Mouse (Mus musculus): ENCODE measurements around the gene Diaph3.

Gene Diaph3

DNA sequence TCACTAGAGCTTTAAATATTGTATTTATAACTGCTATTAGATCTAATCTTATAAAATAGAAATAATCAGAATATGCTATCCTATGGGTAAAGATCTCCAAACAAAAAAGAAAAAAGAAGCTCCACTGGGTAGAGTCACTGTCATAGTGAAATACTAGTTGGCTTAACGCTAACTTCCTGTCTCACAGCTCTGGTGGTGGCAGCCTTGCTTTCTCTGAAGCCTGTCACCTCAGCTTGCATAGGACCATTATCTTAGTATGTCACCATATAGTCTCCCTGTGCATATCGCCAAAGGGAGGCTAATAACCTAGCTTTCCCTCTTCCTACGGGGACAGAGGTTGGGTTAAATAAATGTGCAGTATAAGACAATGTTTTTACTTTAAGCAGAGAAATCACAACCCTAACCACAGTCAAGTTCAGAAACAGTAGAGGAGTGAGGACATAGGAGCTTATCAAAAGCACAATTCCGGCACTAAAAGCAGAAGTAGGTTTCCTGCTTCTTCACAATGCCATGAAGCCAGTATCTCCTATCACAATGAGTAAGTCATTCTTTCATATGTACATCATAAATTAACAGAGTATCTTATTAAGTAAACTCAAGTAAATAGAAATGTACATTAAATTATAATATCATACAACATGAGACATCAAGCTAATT lies 293.8 kb downstream of the Diaph3 start:
- no peak for DNase-seq (ENCODE audit: low read depth, low spot score)

DNA sequence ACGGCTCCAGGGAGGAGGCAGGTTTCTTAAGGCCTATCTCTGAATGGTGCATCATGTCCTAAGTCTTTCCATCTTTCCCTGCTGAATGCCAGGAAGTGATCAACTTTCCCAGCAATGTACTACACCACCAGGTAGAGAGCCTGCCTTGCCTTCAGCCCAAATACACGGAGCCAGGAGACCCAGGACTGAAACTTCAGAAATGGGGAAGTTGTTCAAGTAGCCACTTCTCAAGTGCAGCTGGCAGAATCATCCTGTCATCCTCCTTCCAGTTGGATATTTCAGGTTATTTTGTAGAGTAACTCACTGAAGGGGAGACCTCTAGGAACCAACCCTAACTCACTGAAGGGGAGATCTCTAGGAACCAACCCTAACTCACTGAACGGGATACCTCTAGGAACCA lies 297.0 kb downstream of the Diaph3 start:
- DNase-seq (ENCODE audit: low read depth, low spot score) = no peak

DNA sequence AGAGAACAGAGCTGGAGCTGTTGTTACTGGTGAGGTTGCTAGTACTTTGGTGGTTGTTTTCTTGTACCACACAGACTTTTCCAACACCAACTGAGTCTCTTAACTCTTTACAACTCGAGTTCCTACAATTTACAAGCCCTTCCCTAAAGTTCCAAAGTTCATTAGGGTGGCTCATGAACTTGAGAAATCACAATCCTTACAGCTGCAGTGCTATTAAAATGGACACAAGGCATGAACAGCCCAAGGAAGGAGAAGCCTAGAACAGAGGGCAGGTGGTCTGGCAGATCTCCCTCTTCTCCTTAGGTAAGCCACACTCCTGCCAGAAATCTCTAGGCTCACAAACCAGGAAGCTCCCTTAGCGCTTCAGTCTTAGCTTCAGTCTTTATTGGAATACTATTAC lies 303.4 kb downstream of the Diaph3 start:
- no peak for DNase-seq (ENCODE audit: low read depth, low spot score)

DNA sequence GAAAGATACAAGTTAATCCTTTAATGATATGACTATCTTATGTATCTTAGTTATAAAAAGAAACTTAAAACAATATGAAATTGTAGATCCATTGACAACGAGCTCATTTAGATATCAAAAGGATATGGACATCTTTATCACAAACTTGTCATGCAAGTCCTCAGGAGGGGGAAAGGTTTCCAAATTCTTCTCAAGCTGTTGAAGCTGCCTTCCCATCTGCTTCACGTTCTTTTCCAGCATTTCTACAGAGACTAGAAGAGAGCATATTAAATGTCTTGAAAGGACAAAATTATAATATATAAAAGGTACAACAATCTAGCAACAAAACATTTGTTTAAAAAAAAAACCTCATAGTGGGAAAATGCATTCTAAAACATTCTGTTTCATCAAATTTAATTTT lies 306.2 kb downstream of the Diaph3 start:
- no peak for DNase-seq (ENCODE audit: low read depth, low spot score)

DNA sequence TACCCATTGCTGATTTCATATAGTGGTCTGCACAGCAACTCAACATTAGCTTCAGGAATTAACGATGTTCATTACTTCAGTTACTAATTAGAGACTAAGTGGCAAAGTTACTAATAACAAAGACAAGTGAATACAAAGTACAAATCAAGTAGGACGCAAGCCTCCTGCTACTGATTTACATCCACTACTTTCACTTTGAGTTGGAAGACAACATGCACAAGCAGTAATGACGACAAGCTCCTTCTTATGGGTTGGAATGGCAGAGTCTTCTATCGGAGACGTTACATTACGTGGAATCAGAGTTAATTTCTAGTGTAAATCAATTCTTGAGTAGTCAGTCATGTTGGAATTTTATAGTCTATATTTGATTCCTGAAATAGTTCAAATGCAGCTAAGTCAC lies 306.8 kb downstream of the Diaph3 start:
- no peak for DNase-seq (ENCODE audit: low read depth, low spot score)

DNA sequence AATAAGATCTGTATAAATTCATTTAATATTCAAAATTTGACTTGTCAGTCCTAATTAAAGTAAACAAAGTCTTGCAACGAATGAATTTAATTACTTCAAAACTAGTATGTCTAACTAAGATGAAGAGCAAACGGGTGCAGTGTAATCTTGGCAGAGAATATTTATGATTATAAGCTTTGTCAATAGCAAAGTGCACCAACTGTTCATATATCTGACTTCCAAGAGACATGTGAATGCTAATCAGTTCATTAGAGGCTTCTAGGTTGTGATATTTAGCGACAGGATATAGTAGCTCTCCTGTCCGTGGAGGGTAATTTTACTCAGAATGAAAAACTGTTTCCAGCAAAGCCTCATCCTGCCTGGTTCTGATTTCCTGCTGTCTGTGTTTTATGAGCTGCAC lies 308.0 kb downstream of the Diaph3 start:
- DNase-seq (ENCODE audit: low read depth, low spot score) = no peak

DNA sequence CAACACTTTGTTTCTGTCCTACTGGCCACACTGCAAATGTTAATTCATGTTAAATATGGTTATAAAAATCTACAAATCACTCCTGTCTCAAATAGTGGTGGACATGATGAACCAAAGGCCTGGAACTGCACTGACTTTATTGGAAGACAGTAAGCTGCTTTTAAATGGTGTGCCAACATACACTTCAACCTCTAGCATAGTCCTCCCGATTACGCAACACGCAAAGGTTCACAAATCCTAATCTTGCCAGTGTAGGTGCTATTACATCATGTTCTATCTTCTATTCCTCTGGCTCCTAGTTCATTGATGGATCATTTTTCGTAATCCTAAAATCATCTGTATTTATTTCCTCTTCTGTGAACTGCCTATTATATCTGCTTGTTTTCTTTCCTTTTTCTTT lies 324.8 kb downstream of the Diaph3 start:
- no peak for DNase-seq (ENCODE audit: low read depth, low spot score)

DNA sequence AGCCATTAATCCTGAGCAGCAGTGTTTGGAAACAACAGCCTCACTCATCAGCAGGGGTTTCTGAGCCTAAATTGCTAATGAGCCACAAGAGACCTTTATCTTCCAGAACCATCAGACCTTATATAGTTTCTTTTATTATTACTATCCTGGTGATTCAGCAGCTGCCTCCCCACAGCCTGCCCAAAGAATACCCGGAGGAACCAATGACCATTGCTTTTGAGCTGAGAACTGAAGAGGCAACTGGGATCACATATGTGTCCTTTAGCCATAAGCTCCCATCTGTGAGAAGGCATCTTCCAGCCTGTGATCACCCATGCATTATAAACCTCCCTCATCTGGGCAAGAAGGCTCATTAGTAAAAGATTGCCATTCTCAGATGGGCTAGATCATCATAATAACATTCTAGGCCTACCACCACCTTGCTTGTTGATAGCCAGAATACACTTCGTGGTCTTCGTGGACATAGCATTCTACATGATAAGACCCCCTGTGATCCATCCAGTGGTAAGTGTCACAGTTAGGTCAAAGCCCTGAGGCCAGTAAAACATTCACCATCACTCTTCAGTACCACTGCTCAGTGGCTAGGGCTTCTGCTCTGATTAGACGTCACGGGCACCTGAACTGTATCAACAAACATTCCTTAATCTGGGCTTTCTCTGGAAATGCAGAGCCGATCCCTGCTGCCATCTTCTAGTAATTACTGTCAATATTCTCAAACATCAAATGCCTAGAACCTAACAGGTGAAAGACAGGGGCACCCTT lies 352.0 kb downstream of the Diaph3 start:
- no peak for DNase-seq (ENCODE audit: low read depth, low spot score)

DNA sequence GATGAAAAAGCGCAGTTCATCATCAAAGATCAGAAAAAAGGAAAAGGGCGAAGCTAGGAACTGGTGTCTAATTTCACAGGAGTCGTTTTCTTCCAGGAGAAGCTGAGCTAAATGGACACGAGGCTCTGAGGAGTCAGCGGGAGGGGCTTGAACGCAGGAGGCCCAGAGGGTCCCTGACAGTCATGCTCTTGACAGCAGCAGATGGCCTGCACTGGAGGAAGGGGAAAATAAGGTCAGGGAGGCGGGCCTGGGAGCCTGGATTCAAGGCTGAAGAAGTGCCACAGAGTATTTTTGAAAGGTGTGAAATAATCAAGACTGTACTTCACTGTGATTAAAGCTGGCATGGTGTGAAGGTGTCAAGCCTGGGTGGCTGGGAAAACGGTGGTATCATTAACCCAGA lies 354.2 kb downstream of the Diaph3 start:
- no peak for DNase-seq (ENCODE audit: low read depth, low spot score)

DNA sequence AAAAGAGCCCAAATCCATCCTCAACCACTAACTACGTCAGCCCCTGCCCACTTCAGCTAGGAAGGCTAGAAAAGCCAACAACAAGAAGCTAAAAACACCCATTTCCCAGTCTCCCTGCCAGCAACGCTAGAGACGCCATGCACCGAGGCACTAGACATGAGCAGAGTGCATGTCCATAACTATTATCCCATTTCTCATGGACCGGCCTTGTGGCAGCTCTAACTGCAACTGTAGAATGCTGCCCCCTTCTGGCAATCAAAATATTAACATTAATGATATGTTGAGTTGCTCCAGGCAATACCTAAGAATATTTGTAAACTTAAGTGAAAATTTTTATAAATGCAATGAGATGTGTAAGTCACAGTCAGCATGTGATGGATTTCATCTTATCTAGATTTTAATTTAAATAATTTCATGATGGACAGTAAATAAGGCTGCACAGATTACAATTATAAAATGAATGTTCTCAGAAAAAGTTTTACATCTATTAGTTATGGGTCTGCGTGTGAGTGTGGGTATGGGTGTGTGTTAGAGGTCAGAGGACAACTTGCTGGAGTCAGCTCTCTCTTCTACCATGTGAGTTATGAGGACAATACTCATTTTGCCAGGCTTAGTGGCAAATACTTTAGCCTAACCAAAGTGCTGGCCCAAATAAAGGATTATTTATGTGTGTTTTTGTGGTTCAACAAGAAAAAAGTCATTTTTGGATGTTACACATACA lies 359.3 kb downstream of the Diaph3 start:
- no peak for DNase-seq (ENCODE audit: low read depth, low spot score)

DNA sequence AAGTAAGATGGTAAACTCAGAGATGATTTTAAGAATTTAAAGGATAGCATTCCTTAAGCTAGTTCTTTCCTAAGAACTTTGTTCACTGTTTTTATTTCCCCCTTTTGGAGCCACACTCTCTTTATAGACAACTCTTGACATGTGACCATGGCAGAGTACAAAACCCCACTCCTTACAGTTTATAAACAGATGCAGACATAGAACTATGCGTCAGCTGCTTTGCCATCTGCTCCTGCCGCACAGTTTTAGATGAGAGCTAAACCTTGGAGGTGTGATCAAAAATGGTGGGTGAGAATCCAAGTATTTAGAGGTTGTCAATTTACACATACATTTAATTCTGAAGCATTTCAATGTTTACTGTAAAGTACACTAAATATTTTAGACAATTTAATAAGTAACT lies 367.7 kb downstream of the Diaph3 start:
- DNase-seq (ENCODE audit: low read depth, low spot score) = no peak

DNA sequence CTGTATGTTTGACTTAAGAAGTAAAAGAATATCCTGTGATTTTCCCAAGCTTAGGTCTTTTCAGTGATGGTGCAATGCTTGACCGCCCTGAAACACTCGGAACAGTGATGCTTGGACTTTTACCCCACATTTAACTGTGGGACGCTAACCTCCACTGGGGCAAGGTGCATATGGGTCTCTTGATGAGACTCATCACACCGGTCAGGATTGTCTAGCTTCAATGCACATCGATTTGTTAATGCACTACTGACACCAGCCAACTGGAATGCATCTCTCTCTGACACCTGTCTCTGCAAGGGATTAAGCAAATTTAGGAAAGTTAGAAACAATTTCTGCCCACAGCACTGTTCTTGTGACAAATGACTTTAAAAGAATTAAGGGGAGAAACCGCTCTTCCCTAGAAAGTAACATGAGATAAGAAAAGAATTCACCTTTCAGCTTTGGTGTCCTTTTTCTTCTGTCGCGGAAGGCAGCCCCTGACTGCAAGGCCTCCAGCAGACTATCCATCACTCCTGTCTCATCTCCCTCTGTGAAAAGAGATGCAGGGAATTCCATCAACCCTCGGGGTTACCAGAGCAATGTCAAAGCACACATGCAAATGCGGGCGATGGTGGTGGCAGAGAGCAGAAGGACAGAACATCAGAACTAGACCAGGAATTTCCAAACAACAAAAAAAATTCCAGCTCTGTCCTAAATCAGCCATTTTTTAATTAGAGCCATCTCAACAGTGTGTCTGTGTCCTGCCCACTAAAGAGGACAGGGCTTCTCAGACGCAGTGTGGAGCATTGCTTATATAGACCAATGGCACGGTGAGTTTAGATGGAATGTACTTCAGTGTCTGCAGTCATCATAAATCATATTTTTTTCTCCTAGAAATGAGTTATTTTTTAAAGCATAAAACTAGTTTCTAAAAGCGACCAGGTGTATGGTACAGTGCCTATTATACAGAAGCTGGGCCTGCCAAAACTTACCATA lies 368.6 kb downstream of the Diaph3 start:
- DNase-seq (ENCODE audit: low read depth, low spot score) = no peak

DNA sequence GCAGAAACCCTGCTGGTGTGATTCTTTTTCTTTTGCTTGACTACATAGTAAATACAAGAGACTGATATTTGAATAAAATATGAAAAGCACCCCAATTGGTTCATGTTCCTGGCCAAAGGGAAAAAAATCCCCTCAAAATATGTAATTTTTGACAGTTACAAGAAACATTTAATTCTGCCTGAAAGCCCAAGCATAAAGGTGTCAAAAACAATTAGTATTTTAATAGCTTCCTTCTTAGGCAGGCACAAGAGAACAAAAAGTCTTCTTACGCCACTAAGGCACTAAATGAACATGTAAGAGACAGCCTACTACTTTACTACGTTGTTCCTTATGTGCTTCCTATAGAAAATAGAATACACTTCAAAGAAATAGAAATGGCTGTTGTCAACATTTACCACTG lies 376.7 kb downstream of the Diaph3 start:
- no peak for DNase-seq (ENCODE audit: low read depth, low spot score)

DNA sequence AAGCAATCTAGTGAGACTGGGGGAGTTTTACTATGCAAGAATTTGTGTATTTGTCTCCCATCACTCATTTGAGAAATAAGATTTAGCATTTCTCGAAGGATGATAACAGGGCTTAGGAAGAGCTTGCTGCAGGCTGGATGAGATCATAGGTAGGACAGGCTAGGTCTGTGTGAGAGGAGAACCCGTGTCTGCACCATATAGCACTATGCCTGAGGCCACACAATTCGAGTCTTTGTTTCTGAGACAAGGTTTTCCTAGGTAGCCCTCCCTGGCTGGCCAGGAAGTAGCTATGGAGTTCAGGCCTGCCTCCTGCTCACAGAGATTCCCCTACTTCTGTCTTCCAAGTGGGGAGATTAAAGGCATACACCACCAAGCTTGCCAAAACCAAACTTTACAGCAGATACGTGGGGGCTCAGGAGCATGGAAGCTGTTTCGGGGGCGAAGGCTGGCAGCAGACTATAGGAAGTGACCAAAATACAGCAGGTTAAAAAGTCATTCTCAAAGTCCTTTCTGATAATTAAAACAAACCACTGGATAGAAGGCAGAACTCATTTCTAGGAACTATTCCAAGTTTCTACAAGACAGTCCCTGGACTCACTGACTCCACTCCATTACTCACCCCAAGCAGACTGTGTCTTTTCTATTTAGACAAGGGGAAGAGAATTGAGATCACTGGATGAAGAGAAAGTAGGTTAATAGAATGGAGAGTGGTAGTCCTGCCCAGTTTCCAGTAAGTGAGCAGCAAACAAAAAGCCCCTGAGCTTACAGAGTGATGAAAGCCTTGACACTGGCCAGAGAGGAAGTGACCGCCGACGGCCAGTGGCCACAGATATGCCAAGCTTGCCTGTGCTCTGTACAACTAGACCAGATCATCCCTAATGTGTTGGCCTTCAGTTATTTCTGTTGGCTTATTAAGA lies 383.2 kb downstream of the Diaph3 start:
- no peak for DNase-seq (ENCODE audit: low read depth, low spot score)

DNA sequence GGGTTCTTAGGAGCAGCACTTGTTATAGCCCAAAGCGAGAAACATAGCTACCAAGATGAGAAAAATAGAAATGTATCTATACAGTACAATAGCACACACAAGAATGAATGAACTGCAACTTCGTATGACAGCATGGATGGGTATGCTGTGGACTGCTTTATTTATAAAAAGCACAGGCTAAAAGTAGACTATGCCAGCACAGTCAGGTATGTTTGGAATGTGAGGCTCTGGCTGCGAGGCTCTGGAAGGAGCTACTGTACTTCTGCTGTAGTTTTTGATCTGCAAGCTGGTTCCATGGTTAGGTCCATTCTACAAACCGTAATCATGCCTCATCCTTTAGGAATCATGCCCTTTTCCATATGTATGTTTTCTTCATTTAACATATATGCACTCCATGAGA lies 383.9 kb downstream of the Diaph3 start:
- DNase-seq (ENCODE audit: low read depth, low spot score) = no peak

DNA sequence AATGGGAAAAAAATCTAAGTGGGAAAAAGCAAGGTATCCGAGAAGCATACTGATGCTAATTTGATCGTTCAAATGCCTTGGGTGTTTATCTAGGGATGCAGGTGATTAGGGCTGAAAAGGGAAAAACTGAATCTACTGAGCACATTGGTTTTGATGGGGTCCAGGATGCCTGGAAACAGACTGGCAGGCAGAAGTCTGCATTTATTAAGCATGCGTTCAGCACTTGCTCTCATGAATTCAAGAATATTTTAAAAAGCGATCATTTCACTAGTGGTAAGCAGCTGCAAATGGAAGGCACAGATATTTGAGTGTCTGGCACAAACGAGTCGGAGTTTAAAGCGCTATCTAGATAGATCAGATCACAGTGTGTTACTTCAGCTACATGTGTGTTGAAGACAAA lies 390.7 kb downstream of the Diaph3 start:
- DNase-seq (ENCODE audit: low read depth, low spot score) = no peak

DNA sequence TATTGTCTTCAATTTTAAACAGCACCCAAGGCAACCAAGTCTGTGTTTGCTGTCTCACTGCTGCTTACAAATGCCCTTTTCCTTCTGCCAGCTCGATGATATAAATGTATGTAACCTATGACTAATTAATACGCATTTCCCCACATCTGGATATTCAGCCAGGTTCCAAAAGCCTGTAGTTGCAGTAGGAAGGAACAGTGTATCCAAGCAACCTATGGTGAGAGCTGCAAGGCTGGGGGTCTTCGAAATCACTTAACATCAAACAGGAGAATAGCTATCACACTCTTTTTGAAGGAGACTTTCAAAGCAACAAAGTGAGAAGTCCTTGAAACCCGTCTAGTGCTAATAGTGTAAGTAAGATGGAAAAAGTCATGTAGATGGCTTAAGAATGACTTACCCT lies 391.6 kb downstream of the Diaph3 start:
- DNase-seq (ENCODE audit: low read depth, low spot score) = no peak

DNA sequence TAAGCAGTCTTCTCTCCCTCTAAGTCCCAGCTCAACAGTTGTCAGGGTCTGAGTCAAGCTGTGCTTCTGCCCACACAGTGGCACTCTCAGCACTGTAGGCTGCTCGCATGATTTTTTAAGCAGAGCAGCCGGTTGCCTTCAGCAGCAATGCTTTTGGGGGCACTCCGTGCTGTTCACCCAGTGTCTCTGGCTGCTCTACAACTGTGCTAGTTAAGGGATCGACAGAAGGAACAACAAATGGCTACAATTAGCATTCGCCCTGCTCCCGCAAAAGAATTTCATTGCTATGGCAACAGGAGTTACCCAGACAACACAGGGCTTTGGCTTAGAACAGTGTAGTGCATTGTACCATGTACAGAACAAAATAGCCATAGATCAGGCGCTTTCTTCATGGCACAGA lies 392.2 kb downstream of the Diaph3 start:
- peak; percentile 88 for DNase-seq (ENCODE audit: low read depth, low spot score)

DNA sequence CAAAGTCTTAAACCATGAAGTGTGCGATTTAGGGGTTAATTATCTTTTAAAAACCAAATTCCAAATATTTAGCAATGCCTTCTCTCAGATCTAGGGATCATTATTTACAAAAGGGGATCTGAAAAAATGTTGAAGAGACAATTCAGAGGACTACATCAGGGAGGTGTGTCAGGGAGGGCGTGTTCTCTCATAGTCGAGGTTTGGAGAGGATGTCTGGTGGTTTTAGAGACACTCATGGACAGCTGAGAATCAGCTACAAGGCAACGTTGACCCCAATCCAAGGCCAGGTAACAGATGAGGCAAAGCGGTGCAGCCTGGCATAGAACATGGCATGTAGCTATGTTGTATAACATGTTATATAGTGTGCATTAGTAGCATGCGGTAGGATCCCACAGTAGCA lies 396.5 kb downstream of the Diaph3 start:
- no peak for DNase-seq (ENCODE audit: low read depth, low spot score)

DNA sequence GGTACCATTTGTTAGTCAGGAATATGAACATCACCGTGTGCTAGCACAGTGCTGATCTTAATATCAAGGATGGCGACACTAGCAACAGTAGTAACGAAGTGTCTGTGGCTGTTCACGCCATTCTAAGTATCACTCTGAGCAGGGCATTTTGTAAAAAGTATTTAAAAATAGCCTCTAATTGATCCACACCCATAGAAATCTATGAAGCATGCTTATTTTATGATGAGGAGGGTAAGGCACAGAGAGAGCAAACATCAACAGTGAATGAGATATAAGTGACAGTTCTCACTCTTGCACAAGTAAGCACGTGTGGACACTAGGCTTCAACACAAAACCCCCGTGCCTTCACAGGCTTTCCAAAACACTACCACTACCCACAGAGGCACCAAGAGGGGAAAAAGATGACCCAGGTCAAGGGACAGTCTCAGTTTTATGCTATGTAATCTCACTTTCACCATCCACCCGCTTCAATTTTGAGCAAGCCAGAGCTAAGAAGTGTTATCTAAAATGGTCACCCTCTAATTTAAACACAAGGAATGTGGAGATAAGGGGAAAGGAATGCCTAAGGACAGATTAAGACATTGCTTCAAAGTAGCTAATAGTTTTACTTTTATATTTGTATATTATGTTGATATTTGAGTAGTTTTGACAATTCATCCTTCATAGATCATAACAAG lies 399.0 kb downstream of the Diaph3 start:
- no peak for DNase-seq (ENCODE audit: low read depth, low spot score)
